Mouse (Mus musculus): ENCODE measurements at regions not wholly inside any gene's neighbourhood (a gene's known extent, or its start where the extent isn't known, plus 50 kb on each side); places are given as distances from the start of the nearest gene placed in this dataset.

- TF ChIP-seq CTCF (IDR thresholded peaks at IDR 0.05; ENCODE audit: low read depth) (no peak), EP300 (optimal IDR thresholded peaks at IDR 0.05) (no peak)
Observed at GRCm38 (mm10) chr6:51114604-51115333, 317.7 kb upstream of the Nfe2l3 start.

Data from stomach, postnatal 0 days (tissue).